Mouse (Mus musculus) hindbrain, embryonic 16.5 days (tissue): Measurements from ENCODE around the gene Bmp2k. TPM values are rescaled to one million over a fixed set of nuclear protein-coding genes. Genes with fewer than 3 reads are reported as not detected.
A peak's percentile ranks its signal among the peaks of the same experiment; 100 is the strongest.

Experiments
- ATAC-seq: fragments of 200-750 bp; cut with Nextera tagmentation; 2 replicates; pipeline ENCODE4 v1.8.0; 2017; ENCODE audit warnings: moderate TSS enrichment, moderate library complexity
- H3K27ac ChIP-seq: fragments of 300-500 bp; sonication (generic); 2 replicates; pipeline ENCODE4 v1.5.1; 2014; ENCODE audit warnings: low read depth, mild to moderate bottlenecking, control low read depth, low read length, moderate library complexity
- H3K27me3 ChIP-seq: fragments of 300-500 bp; sonication (generic); replicated peaks from 2 replicates; pipeline ENCODE4 v1.6.1; 2014; ENCODE audit warnings: low read length; ENCODE audit not compliant: control insufficient read depth, insufficient read depth
- H3K36me3 ChIP-seq: fragments of 300-500 bp; sonication (generic); 2 replicates; pipeline ENCODE4 v1.6.1; 2014; ENCODE audit warnings: mild to moderate bottlenecking, low read length, moderate library complexity, mixed read lengths; ENCODE audit not compliant: control insufficient read depth, insufficient read depth
- H3K4me1 ChIP-seq: fragments of 300-500 bp; sonication (generic); 2 replicates; pipeline ENCODE4 v1.6.1; 2014; ENCODE audit warnings: low read depth, low read length; ENCODE audit not compliant: control insufficient read depth, insufficient read depth
- H3K4me2 ChIP-seq: fragments of 300-500 bp; sonication (generic); 2 replicates; pipeline ENCODE4 v1.6.1; 2014; ENCODE audit warnings: mild to moderate bottlenecking, low read length, control low read depth, moderate library complexity
- H3K4me3 ChIP-seq: fragments of 300-500 bp; sonication (generic); 2 replicates; pipeline ENCODE4 v1.5.1; 2014; ENCODE audit warnings: mild to moderate bottlenecking, low read length, control low read depth, moderate library complexity
- H3K9ac ChIP-seq: fragments of 300-500 bp; sonication (generic); 2 replicates; pipeline ENCODE4 v1.6.1; 2014; ENCODE audit warnings: low read depth, mild to moderate bottlenecking, control low read depth, low read length, moderate library complexity
- H3K9me3 ChIP-seq: fragments of 300-500 bp; sonication (generic); 2 replicates; pipeline ENCODE4 v1.6.1; 2014; ENCODE audit warnings: mild to moderate bottlenecking, low read length, moderate library complexity; ENCODE audit not compliant: control insufficient read depth
- WGBS: fragments of 180-500 bp; shearing (Covaris S2); extraction: QIAGEN DNeasy Blood & Tissue Kit; methylation state at CpG from one replicate; pipeline ENCODE4 v1.1.7; 2014; 5-methylcytosine and 5-hydroxymethylcytosine counted together
- polyA plus RNA-seq: library from polyadenylated mRNA; unstranded; fragments of >200 nt; fragmentation: Nextera tagmentation; extraction: Ambion mirVana; gene quantifications from 2 replicates; pipeline ENCODE4 v1.2.1, GENCODE M21; 2015

Gene Bmp2k
- polyA plus RNA-seq, 1 experiment from 2014 or later = 7.8 TPM

- Histone ChIP-seq H3K27ac (no peak overlapping the region), H3K9me3 (no peaks in the 10 kb centered on the region), H3K4me1 (peaks cover 3% of the 10 kb centered on the region), H3K27me3 (no peaks in the 10 kb centered on the region), H3K4me3 (no peak overlapping the region), H3K36me3 (no peaks in the 10 kb centered on the region), H3K9ac (no peak overlapping the region), H3K4me2 (no peak overlapping the region)
- no peak for ATAC-seq
- 79% methylated on average over 5 of the region's 5 CpGs for WGBS
These were observed 36.4 kb upstream of the Bmp2k start for GRCm38 (mm10) chr5:96961122-96961521.

- Histone ChIP-seq H3K27me3 (no peaks in the 10 kb centered on the region), H3K9ac (no peak overlapping the region), H3K4me2 (no peak overlapping the region), H3K36me3 (no peaks in the 10 kb centered on the region), H3K9me3 (no peaks in the 10 kb centered on the region), H3K4me3 (no peak overlapping the region), H3K4me1 (peaks cover 3% of the 10 kb centered on the region), H3K27ac (no peak overlapping the region)
- no peak for ATAC-seq
These were observed 35.6 kb upstream of the Bmp2k start for GRCm38 (mm10) chr5:96961852-96962251.

GRCm38 (mm10) chr5:96962252-96962933 is 35.1 kb upstream of the Bmp2k start:
- Histone ChIP-seq H3K9ac (no peak overlapping the region), H3K4me1 (peaks cover 3% of the 10 kb centered on the region), H3K4me3 (no peak overlapping the region), H3K27me3 (no peaks in the 10 kb centered on the region), H3K4me2 (no peak overlapping the region), H3K9me3 (no peaks in the 10 kb centered on the region), H3K27ac (no peak overlapping the region), H3K36me3 (no peaks in the 10 kb centered on the region)
- WGBS = 73% methylated on average over 8 of the region's 8 CpGs
- ATAC-seq = no peak

- Histone ChIP-seq H3K36me3 (no peaks in the 10 kb centered on the region), H3K9me3 (no peaks in the 10 kb centered on the region), H3K9ac (no peak overlapping the region), H3K4me1 (peaks cover 3% of the 10 kb centered on the region), H3K4me3 (no peak overlapping the region), H3K27ac (no peak overlapping the region), H3K4me2 (no peak overlapping the region), H3K27me3 (no peaks in the 10 kb centered on the region)
- 90% methylated on average over 6 of the region's 6 CpGs for WGBS
- no peak for ATAC-seq
These were observed 34.6 kb upstream of the Bmp2k start for GRCm38 (mm10) chr5:96962934-96963301.

GRCm38 (mm10) chr5:96964062-96965028 is 33.1 kb upstream of the Bmp2k start:
- no peak overlapping the region; the same call in 1 of the 2 replicates for H3K27ac ChIP-seq
- peak; percentile 65 for ATAC-seq
- 3% methylated on average over 14 of the region's 14 CpGs for WGBS

GRCm38 (mm10) chr5:96965029-96965403 is 32.5 kb upstream of the Bmp2k start:
- no peak overlapping the region for H3K9ac ChIP-seq
- H3K9me3 ChIP-seq = no peaks in the 10 kb centered on the region
- WGBS = 49% methylated on average over 2 of the region's 2 CpGs
- no peak overlapping the region; the same call in 1 of the 2 replicates for H3K27ac ChIP-seq
- H3K4me2 ChIP-seq = peak overlapping the region; percentile 30
- no peak; the same call in none of the 2 replicates for ATAC-seq
- no peaks in the 10 kb centered on the region for H3K36me3 ChIP-seq
- peaks cover 3% of the 10 kb centered on the region for H3K4me1 ChIP-seq
- no peak overlapping the region for H3K4me3 ChIP-seq
- no peaks in the 10 kb centered on the region for H3K27me3 ChIP-seq

More at GRCm38 (mm10) chr5:96964062-96965028, 33.1 kb upstream of the Bmp2k start:
- H3K9ac ChIP-seq = peak overlapping the region; percentile 3; the same call in 1 of the 2 replicates
- peak overlapping the region; percentile 30 for H3K4me2 ChIP-seq
- no peaks in the 10 kb centered on the region for H3K36me3 ChIP-seq
- no peaks in the 10 kb centered on the region for H3K9me3 ChIP-seq
- peaks cover 3% of the 10 kb centered on the region for H3K4me1 ChIP-seq
- 0 out of 2 replicates have a peak overlapping the region, but pooled peaks have one; percentile 0 for H3K4me3 ChIP-seq
- H3K27me3 ChIP-seq = no peaks in the 10 kb centered on the region

GRCm38 (mm10) chr5:96965503-96965902 is 32.0 kb upstream of the Bmp2k start:
- no peak overlapping the region for H3K9ac ChIP-seq
- H3K27me3 ChIP-seq = no peaks in the 10 kb centered on the region
- ATAC-seq = no peak
- H3K36me3 ChIP-seq = no peaks in the 10 kb centered on the region
- no peaks in the 10 kb centered on the region for H3K9me3 ChIP-seq
- WGBS = 78% methylated on average over 2 of the region's 2 CpGs
- H3K27ac ChIP-seq = no peak overlapping the region
- H3K4me2 ChIP-seq = no peak overlapping the region
- H3K4me3 ChIP-seq = no peak overlapping the region
- peaks cover 3% of the 10 kb centered on the region for H3K4me1 ChIP-seq

GRCm38 (mm10) chr5:96968628-96969027 is 28.9 kb upstream of the Bmp2k start:
- H3K4me3 ChIP-seq = no peak overlapping the region
- peaks cover 3% of the 10 kb centered on the region for H3K4me1 ChIP-seq
- WGBS = 22% methylated on average over 6 of the region's 6 CpGs
- no peak overlapping the region for H3K27ac ChIP-seq
- H3K9me3 ChIP-seq = no peaks in the 10 kb centered on the region
- no peak for ATAC-seq
- no peak overlapping the region for H3K9ac ChIP-seq
- H3K4me2 ChIP-seq = no peak overlapping the region
- H3K36me3 ChIP-seq = no peaks in the 10 kb centered on the region
- no peaks in the 10 kb centered on the region for H3K27me3 ChIP-seq

GRCm38 (mm10) chr5:96969032-96969431 is 28.5 kb upstream of the Bmp2k start:
- Histone ChIP-seq H3K4me3 (no peak overlapping the region), H3K4me2 (no peak overlapping the region), H3K4me1 (peaks cover 3% of the 10 kb centered on the region), H3K27me3 (no peaks in the 10 kb centered on the region), H3K27ac (no peak overlapping the region), H3K36me3 (no peaks in the 10 kb centered on the region), H3K9me3 (no peaks in the 10 kb centered on the region), H3K9ac (no peak overlapping the region)
- no peak for ATAC-seq
- 66% methylated on average over 3 of the region's 3 CpGs for WGBS
